Mouse (Mus musculus) heart, adult 2 months (tissue): ENCODE data around the gene Cpne2. TPM values are rescaled to one million over a fixed set of nuclear protein-coding genes. Genes with fewer than 3 reads are reported as not detected.

Experiments used
- DNase-seq, 2 experiments: peaks; one replicate each; pipeline ENCODE4 v3.0.0; 2021
- H3K27ac ChIP-seq: fragments of 200-600 bp; 2 replicates; pipeline ENCODE4 v1.8.1; 2022
- H3K27me3 ChIP-seq: fragments of 200-500 bp; 2 replicates; pipeline ENCODE4 v1.6.1; 2012; ENCODE audit warnings: mild to moderate bottlenecking, low read length, inconsistent platforms, mixed read lengths; ENCODE audit not compliant: control insufficient read depth, insufficient read depth
- H3K36me3 ChIP-seq: fragments of 200-500 bp; 2 replicates; pipeline ENCODE4 v1.6.1; 2012; ENCODE audit warnings: low read length, inconsistent platforms; ENCODE audit not compliant: control insufficient read depth, insufficient read depth
- H3K4me1 ChIP-seq: fragments of 200-500 bp; 2 replicates; pipeline ENCODE4 v1.6.1; 2011; ENCODE audit warnings: low read length; ENCODE audit not compliant: control insufficient read depth, insufficient read depth
- H3K4me3 ChIP-seq: fragments of 200-600 bp; 2 replicates; pipeline ENCODE4 v1.8.1; 2022
- H3K79me2 ChIP-seq: fragments of 200-500 bp; replicated peaks from 2 replicates; pipeline ENCODE4 v1.6.1; 2012; ENCODE audit warnings: mild to moderate bottlenecking, inconsistent platforms, low read length, moderate library complexity, mixed read lengths; ENCODE audit not compliant: control insufficient read depth, insufficient read depth
- H3K9ac ChIP-seq: fragments of 200-500 bp; 2 replicates; pipeline ENCODE4 v1.6.1; 2012; ENCODE audit warnings: low read depth, mild to moderate bottlenecking, control low read depth, inconsistent platforms, low read length, mixed read lengths
- CTCF ChIP-seq: fragments of 200-600 bp; IDR thresholded peaks from 2 replicates; pipeline ENCODE4 v1.8.1; 2022; ENCODE audit warnings: antibody characterized with exemption, mild to moderate bottlenecking, moderate library complexity
- EP300 ChIP-seq: fragments of 200-500 bp; IDR thresholded peaks from 2 replicates; pipeline ENCODE4 v1.6.1; 2011; ENCODE audit warnings: low read depth, low read length, control low read depth; ENCODE audit not compliant: insufficient read depth
- POLR2A ChIP-seq: fragments of 200-500 bp; IDR thresholded peaks from 2 replicates; pipeline ENCODE4 v1.6.1; 2011; ENCODE audit warnings: mild to moderate bottlenecking, low read depth, low read length, control low read depth; ENCODE audit not compliant: insufficient read depth
- WGBS: fragments of 180-500 bp; shearing (Covaris S2); methylation state at CpG from one replicate; pipeline ENCODE4 v1.1.7; 2018; 5-methylcytosine and 5-hydroxymethylcytosine counted together
- intact Hi-C: fragments of 180-260 bp; cut with DNase I; formaldehyde crosslinking; loops from one replicate; pipeline ENCODE4 v1.15.1; 2025
- long read RNA-seq: library from polyadenylated mRNA; stranded (forward); transcript quantifications from one replicate; pipeline ENCODE4 v2.0.0, GENCODE M21; 2021
- polyA plus RNA-seq: library from polyadenylated mRNA; depleted of rRNA; stranded (reverse); fragments of >200 nt; gene quantifications from 2 replicates; pipeline ENCODE4 v1.2.3, GENCODE M21; 2012; rRNA removed
- total RNA-seq, 2 experiments: library from RNA; stranded (reverse); gene quantifications; 2 replicates each; pipeline ENCODE4 v1.2.3; 2021

Gene Cpne2
- total RNA-seq: 1 to 10 TPM; 3.4 to 3.9 TPM
- 8.3 and 14.1 TPM in 2 replicates for polyA plus RNA-seq
- long read RNA-seq, partial matches to known transcripts: 1 of 2 reads
- long read RNA-seq, other reads (novel, unspliced or antisense): 0 of 2 reads

DNA sequence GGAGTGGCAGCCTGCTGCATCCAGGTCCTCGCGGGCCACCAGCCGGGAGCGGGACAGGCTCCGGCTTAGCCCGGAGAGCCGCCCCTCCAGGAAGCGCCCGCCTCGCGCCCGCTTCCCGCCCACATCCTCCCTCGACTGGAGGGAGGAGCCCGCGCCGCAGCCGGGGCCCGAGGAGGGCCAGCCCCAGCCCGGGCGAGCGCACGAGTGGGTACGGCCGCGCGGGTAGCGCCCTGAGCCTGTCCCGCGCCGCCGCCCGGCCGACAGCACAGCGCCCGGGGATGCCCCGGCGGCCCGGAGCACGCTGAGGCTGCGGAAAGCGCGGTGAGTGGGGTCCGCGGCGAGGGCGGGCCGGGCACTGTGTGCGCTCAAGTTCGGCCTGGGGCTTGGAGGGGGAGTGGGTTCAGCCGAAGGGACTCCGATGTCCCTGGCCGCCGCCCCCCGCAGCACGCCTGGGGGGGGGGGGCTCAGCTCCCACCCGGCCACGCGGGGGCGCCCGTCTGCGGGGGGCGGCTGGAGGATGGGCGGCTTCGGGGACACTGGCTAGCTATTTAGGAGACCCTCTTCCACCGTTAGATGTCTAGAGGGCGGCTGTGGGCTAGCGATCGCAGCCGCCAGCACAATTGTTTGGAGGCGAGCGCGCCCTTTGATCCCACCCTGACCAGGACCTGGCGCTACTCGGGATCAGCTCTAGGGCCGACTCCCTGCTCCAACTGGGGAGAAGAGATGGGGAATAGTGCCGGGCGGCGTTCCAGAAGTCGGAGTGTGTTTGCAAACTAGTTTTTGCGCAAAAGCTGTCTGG is at the start of gene Cpne2:
Gene Cpne2 (plus strand): TSS at position 118 of the 799 bp plus-strand sequence.
- Histone ChIP-seq H3K36me3 (no peaks in the 10 kb centered on the region), H3K9ac (peak within 1 kb of the TSS; percentile 96), H3K79me2 (no peaks in the 10 kb centered on the region), H3K27me3 (no peaks in the 10 kb centered on the region), H3K27ac (peak within 1 kb of the TSS; percentile 54), H3K4me3 (peak within 1 kb of the TSS; percentile 76), H3K4me1 (peaks cover 8% of the 10 kb centered on the region)
- intact Hi-C loops: loop anchor here (2.0 to 5.0 kb wide), 3 partner anchors 34 to 279 kb away; partner anchors contain the start of gene Ccl17
- TF ChIP-seq CTCF (peak; percentile 66), EP300 (no peak)
- 1% methylated on average over 78 of the region's 81 CpGs for WGBS
- peak; percentile 87 to 88 for DNase-seq

DNA sequence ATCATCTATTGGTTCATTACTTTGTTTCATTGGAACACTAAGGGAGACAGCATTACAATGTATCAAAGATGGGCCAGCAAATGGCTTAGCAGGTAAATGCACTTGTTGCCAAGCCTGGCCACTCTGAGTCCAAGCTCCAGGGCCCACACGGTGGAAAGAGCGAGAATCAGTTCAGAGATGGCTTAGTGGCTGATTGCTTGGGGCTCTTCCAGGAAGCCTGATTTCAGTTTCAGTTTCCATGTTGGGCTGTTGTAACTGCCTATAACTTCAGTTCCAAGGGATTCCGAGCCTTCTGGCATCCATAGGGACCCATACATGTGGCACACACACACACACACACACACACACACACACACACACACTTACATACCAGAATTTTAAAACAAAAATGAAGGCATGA is 47.5 kb upstream of the Cpne2 start:
- WGBS: 18% methylated on average over 3 of the region's 3 CpGs
- intact Hi-C loops: loop anchor here (5.0 kb wide), 1 partner anchor 88 kb away; no protein-coding TSS in a partner anchor
- no peaks in the 10 kb centered on the region for H3K79me2 ChIP-seq
- no peaks in the 10 kb centered on the region for H3K36me3 ChIP-seq
- H3K9ac ChIP-seq: no peak overlapping the region; the same call in none of the 2 replicates
- H3K27ac ChIP-seq: no peak overlapping the region
- H3K4me3 ChIP-seq: no peak overlapping the region
- TF ChIP-seq POLR2A (no peak), CTCF (no peak), EP300 (no peak)
- peaks cover 4% of the 10 kb centered on the region for H3K4me1 ChIP-seq
- DNase-seq: peak in 1 of 2 experiments; percentile 20
- H3K27me3 ChIP-seq: no peaks in the 10 kb centered on the region

DNA sequence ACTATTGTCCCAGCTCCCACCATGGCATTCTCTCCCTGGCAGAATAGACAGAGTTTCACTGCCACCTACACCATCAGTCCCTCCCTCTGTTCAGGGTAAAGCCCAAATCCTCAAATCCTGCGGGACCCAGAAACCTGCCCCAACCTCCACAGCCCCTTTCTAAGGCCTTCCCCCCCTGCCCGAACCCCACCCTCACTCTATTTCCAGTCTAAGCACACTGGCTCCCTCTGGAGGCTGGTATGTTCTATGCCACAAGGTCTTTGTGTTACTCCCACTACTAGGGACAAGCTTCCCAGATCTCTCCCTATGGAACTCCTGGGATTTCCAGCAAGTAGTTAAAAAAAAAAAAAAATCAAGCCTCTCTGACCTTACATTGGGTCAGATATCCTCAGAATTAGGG is 46.9 kb upstream of the Cpne2 start:
- DNase-seq: peak; percentile 50 to 68
- Histone ChIP-seq H3K36me3 (no peaks in the 10 kb centered on the region), H3K4me1 (peaks cover 4% of the 10 kb centered on the region), H3K4me3 (no peak overlapping the region), H3K27me3 (no peaks in the 10 kb centered on the region), H3K79me2 (no peaks in the 10 kb centered on the region), H3K27ac (no peak overlapping the region), H3K9ac (peak overlapping the region; percentile 43)
- WGBS: 11% methylated on average over 2 of the region's 2 CpGs
- TF ChIP-seq EP300: 0 out of 2 replicates have a peak, but pooled peaks have one; percentile 17
- peak; percentile 75 for TF ChIP-seq CTCF
- no peak for TF ChIP-seq POLR2A
- intact Hi-C loops: loop anchor here (5.0 kb wide), 1 partner anchor 89 kb away; no protein-coding TSS in a partner anchor

DNA sequence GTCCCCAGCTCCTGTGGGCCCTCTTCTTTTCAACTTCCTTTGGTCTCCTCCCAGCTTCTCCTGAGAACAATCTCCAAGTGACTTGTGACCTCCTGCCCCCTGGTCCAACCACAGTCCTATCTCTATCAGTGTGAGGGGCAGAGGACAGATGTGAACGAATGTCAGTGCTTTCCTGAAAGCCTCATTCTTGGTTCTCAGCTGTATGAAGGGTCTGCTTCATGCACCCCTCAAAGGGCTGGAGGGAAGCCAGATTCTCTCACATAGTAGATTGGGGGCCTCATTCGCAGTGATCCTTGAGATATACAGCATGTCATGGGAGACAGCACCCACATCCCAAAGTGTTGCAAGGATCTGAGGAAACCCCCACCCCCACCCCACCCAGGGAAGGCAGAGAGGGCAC is 44.8 kb upstream of the Cpne2 start:
- Histone ChIP-seq H3K4me3 (no peak overlapping the region), H3K36me3 (no peaks in the 10 kb centered on the region), H3K9ac (no peak overlapping the region), H3K4me1 (peaks cover 4% of the 10 kb centered on the region), H3K27ac (no peak overlapping the region), H3K79me2 (no peaks in the 10 kb centered on the region), H3K27me3 (no peaks in the 10 kb centered on the region)
- DNase-seq: no peak
- 43% methylated on average over 2 of the region's 2 CpGs for WGBS
- TF ChIP-seq CTCF (no peak), POLR2A (no peak), EP300 (no peak)
- intact Hi-C loops: loop anchor here (5.0 kb wide), 1 partner anchor 91 kb away; no protein-coding TSS in a partner anchor

DNA sequence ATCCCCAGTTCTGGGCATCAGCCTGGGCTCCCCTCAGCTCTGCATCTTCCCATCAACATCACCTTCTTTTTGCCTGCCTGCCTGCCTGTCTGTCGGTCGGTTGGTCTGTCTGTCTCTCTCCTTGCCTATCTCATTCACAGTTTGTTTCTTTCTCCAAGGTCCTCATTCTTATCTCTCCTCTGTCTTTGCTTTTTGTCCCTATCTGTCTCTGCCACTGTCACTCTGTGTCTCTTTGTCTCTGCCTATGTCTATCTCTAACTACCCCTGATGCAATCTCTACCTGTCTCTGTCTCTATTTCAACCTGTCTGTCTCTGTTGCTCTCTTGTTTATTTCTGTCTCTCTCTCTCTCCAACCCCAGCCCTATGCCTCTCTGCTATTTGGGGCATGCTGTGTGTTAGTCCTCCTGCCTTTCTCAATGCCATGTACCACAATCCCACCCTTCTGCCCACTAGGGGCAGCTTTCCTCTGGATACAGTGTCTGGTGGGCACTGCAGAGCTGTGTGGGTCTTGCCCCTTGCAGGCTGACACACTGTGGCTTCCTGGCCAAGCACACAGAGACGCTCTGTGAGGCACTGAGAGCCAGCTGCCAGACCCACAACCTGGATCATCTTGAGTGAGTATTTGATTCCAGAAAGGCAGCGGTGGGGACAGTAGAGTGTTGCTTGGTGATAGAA is 42.8 kb upstream of the Cpne2 start:
- Histone ChIP-seq H3K9ac (no peak overlapping the region), H3K27ac (no peak overlapping the region), H3K4me3 (no peak overlapping the region), H3K79me2 (no peaks in the 10 kb centered on the region), H3K27me3 (no peaks in the 10 kb centered on the region), H3K36me3 (no peaks in the 10 kb centered on the region), H3K4me1 (peaks cover 4% of the 10 kb centered on the region)
- 52% methylated on average over 4 of the region's 4 CpGs for WGBS
- intact Hi-C loops: loop anchor here (5.0 kb wide), 2 partner anchors 93 to 322 kb away; partner anchors contain the start of gene Ccl17
- DNase-seq: no peak
- TF ChIP-seq CTCF: no peak
- TF ChIP-seq POLR2A: no peak
- no peak for TF ChIP-seq EP300
